Mouse (Mus musculus): ENCODE data around the gene Mras. TPM values are rescaled to one million over a fixed set of nuclear protein-coding genes. Genes with fewer than 3 reads are reported as not detected.

Mras gene
- polyA plus RNA-seq, 1 experiment from 2014 or later = 6.9 TPM

DNA sequence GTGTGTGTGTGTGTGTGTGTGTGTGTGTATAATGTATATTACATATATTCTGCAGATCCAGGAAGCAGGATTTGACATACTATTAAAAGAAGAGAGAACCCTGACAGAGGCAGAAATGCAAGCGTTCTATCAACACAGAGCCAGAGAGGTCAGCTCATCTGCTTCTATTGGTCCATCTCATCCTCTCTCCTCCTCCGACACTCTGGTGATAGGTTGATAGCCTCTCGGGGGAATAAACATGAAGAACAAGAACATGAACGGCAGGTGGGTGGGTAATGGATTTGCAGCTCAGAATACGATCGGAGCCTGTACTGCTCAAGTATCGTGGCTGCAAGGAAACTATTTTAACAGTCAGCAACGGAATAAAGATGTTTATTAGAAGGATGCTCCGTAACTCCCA, 31.4 kb upstream of the Mras start:
- H3K4me1 ChIP-seq (ENCODE audit: control insufficient read depth, insufficient read depth, low read length) = no peaks in the 10 kb centered on the region
- WGBS = 68% methylated on average over 9 of the region's 9 CpGs
- no peak overlapping the region for H3K4me3 ChIP-seq (ENCODE audit: low read length)
- no peak overlapping the region for H3K4me2 ChIP-seq (ENCODE audit: low read depth, low read length)
- no peaks in the 10 kb centered on the region for H3K9me3 ChIP-seq (ENCODE audit: control insufficient read depth, low read length)
- H3K27me3 ChIP-seq (replicated peaks; ENCODE audit: control insufficient read depth, insufficient read depth, low read length) = no peaks in the 10 kb centered on the region
- no peak for ATAC-seq
- H3K9ac ChIP-seq (ENCODE audit: low read depth, low read length) = no peak overlapping the region
- H3K36me3 ChIP-seq (ENCODE audit: control insufficient read depth, insufficient read depth, low read length) = no peaks in the 10 kb centered on the region
- no peak overlapping the region for H3K27ac ChIP-seq (ENCODE audit: low read length)

DNA sequence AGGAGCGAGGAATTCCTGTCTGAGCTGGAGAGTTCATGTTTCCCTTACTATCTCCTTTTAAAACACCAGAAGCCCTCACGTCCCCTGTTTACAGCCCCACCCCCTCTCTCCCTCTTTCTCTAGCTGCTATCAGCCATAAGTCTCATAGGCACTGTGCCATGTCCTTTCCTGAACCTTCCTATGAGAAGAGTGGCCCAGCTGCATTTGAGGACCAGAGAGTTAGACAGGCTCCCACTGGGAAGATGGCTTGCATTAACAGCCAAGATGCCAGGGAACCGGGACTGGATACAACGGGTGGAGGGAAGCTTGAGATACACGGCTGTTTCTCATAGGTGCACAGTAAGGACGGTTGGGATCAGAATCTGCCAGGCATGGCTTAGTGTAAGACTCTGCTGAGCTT, 27.7 kb upstream of the Mras start:
- WGBS = 79% methylated on average over 6 of the region's 6 CpGs
- ATAC-seq = no peak

GRCm38 (mm10) chr9:99459730-99460129, 22.5 kb upstream of the Mras start:
- H3K4me3 ChIP-seq (ENCODE audit: low read length) = no peak overlapping the region
- no peak for ATAC-seq
- H3K27ac ChIP-seq (ENCODE audit: low read length) = no peak overlapping the region
- no peak overlapping the region for H3K4me2 ChIP-seq (ENCODE audit: low read depth, low read length)
- no peaks in the 10 kb centered on the region for H3K36me3 ChIP-seq (ENCODE audit: control insufficient read depth, insufficient read depth, low read length)
- 0 out of 2 replicates have a peak, but pooled peaks cover 4% of the 10 kb centered on the region for H3K27me3 ChIP-seq (replicated peaks; ENCODE audit: control insufficient read depth, insufficient read depth, low read length)
- no peak overlapping the region for H3K9ac ChIP-seq (ENCODE audit: low read depth, low read length)
- 84% methylated on average over 4 of the region's 4 CpGs for WGBS
- no peaks in the 10 kb centered on the region for H3K9me3 ChIP-seq (ENCODE audit: control insufficient read depth, low read length)
- no peaks in the 10 kb centered on the region for H3K4me1 ChIP-seq (ENCODE audit: control insufficient read depth, insufficient read depth, low read length)

More for the DNA sequence above, 27.7 kb upstream of the Mras start:
- Histone ChIP-seq H3K27ac (ENCODE audit: low read length) (no peak overlapping the region), H3K9me3 (ENCODE audit: control insufficient read depth, low read length) (no peaks in the 10 kb centered on the region), H3K27me3 (replicated peaks; ENCODE audit: control insufficient read depth, insufficient read depth, low read length) (no peaks in the 10 kb centered on the region), H3K4me3 (ENCODE audit: low read length) (no peak overlapping the region), H3K4me1 (ENCODE audit: control insufficient read depth, insufficient read depth, low read length) (no peaks in the 10 kb centered on the region), H3K36me3 (ENCODE audit: control insufficient read depth, insufficient read depth, low read length) (no peaks in the 10 kb centered on the region), H3K9ac (ENCODE audit: low read depth, low read length) (no peak overlapping the region), H3K4me2 (ENCODE audit: low read depth, low read length) (no peak overlapping the region)

GRCm38 (mm10) chr9:99458529-99459208, 21.5 kb upstream of the Mras start:
- H3K27me3 ChIP-seq (replicated peaks; ENCODE audit: control insufficient read depth, insufficient read depth, low read length) = 0 out of 2 replicates have a peak, but pooled peaks cover 4% of the 10 kb centered on the region
- H3K4me1 ChIP-seq (ENCODE audit: control insufficient read depth, insufficient read depth, low read length) = no peaks in the 10 kb centered on the region
- no peaks in the 10 kb centered on the region for H3K9me3 ChIP-seq (ENCODE audit: control insufficient read depth, low read length)
- H3K4me3 ChIP-seq (ENCODE audit: low read length) = no peak overlapping the region
- peak; percentile 38; the same call in 1 of the 2 replicates for ATAC-seq
- H3K9ac ChIP-seq (ENCODE audit: low read depth, low read length) = no peak overlapping the region
- 38% methylated on average over 12 of the region's 12 CpGs for WGBS
- no peaks in the 10 kb centered on the region for H3K36me3 ChIP-seq (ENCODE audit: control insufficient read depth, insufficient read depth, low read length)
- H3K4me2 ChIP-seq (ENCODE audit: low read depth, low read length) = no peak overlapping the region
- H3K27ac ChIP-seq (ENCODE audit: low read length) = no peak overlapping the region

DNA sequence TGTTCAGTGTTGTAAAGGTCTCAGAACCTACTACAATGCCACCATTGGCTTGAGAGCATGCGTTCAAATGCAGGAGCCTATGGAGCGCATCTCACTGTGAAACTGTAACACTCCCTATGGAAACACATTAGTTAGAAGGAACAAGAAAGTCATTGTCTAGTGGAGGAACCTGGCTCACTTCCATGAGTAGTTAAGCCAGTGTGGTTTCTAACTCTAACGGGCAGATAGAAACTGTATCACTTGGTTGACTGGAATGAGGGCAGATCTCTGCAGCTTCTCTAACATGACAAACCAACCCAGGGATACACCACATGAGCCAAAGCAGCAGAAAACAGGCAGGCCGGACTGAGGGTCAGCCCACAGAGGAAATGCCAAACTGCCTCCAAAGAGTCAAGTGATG, 17.0 kb upstream of the Mras start:
- ATAC-seq = no peak
- Histone ChIP-seq H3K27ac (ENCODE audit: low read length) (no peak overlapping the region), H3K9me3 (ENCODE audit: control insufficient read depth, low read length) (no peaks in the 10 kb centered on the region), H3K4me1 (ENCODE audit: control insufficient read depth, insufficient read depth, low read length) (peaks cover 3% of the 10 kb centered on the region; the same call in 1 of the 2 replicates), H3K4me2 (ENCODE audit: low read depth, low read length) (no peak overlapping the region), H3K4me3 (ENCODE audit: low read length) (no peak overlapping the region), H3K9ac (ENCODE audit: low read depth, low read length) (no peak overlapping the region), H3K36me3 (ENCODE audit: control insufficient read depth, insufficient read depth, low read length) (no peaks in the 10 kb centered on the region), H3K27me3 (replicated peaks; ENCODE audit: control insufficient read depth, insufficient read depth, low read length) (peaks cover 13% of the 10 kb centered on the region; the same call in 1 of the 2 replicates)
- 83% methylated on average over 4 of the region's 4 CpGs for WGBS

GRCm38 (mm10) chr9:99451161-99451560, 14.0 kb upstream of the Mras start, which contains the start of gene Nme9:
Gene Nme9 (plus strand): TSS chr9:99451475.
- H3K36me3 ChIP-seq (ENCODE audit: control insufficient read depth, insufficient read depth, low read length) = no peaks in the 10 kb centered on the region
- ATAC-seq = peak; percentile 68
- 8% methylated on average over 14 of the region's 14 CpGs for WGBS
- H3K4me1 ChIP-seq (ENCODE audit: control insufficient read depth, insufficient read depth, low read length) = peaks cover 3% of the 10 kb centered on the region; the same call in 1 of the 2 replicates
- peak within 1 kb of the TSS; percentile 37 for H3K4me2 ChIP-seq (ENCODE audit: low read depth, low read length)
- peaks cover 9% of the 10 kb centered on the region; the same call in 1 of the 2 replicates for H3K27me3 ChIP-seq (replicated peaks; ENCODE audit: control insufficient read depth, insufficient read depth, low read length)
- H3K9me3 ChIP-seq (ENCODE audit: control insufficient read depth, low read length) = no peaks in the 10 kb centered on the region
- H3K27ac ChIP-seq (ENCODE audit: low read length) = no peak within 1 kb of the TSS
- no peak within 1 kb of the TSS; the same call in 1 of the 2 replicates for H3K9ac ChIP-seq (ENCODE audit: low read depth, low read length)
- peak within 1 kb of the TSS; percentile 9; the same call in 1 of the 2 replicates for H3K4me3 ChIP-seq (ENCODE audit: low read length)

- Histone ChIP-seq H3K27ac (ENCODE audit: low read length) (no peak overlapping the region), H3K9me3 (ENCODE audit: control insufficient read depth, low read length) (no peaks in the 10 kb centered on the region), H3K27me3 (replicated peaks; ENCODE audit: control insufficient read depth, insufficient read depth, low read length) (peaks cover 9% of the 10 kb centered on the region; the same call in 1 of the 2 replicates), H3K4me3 (ENCODE audit: low read length) (no peak overlapping the region), H3K4me2 (ENCODE audit: low read depth, low read length) (no peak overlapping the region), H3K36me3 (ENCODE audit: control insufficient read depth, insufficient read depth, low read length) (no peaks in the 10 kb centered on the region), H3K9ac (ENCODE audit: low read depth, low read length) (no peak overlapping the region), H3K4me1 (ENCODE audit: control insufficient read depth, insufficient read depth, low read length) (peaks cover 3% of the 10 kb centered on the region; the same call in 1 of the 2 replicates)
- 0 out of 2 replicates have a peak, but pooled peaks have one; percentile 41 for ATAC-seq
- WGBS = 42% methylated on average over 9 of the region's 9 CpGs
Measured at GRCm38 (mm10) chr9:99449886-99450647, 12.9 kb upstream of the Mras start.

DNA sequence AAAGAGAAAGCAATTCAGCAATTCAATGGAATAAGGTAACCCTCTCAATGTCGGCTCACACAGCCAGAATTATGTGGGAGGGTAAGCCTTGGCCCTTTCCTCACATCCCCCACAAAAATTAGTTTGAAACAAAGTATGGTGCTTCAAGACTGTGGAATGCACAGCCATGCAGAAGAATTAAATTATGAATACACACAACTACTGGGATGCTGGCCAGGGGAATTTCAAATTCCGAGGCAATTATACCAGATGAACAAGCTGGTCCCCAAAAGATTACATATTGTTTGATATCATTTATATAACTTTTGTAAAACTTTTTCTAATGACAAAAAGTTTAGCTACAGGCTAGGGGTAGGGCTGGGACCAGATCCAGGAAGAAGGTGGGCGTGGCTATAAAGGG, 10.1 kb upstream of the Mras start:
- H3K4me2 ChIP-seq (ENCODE audit: low read depth, low read length) = no peak overlapping the region

DNA sequence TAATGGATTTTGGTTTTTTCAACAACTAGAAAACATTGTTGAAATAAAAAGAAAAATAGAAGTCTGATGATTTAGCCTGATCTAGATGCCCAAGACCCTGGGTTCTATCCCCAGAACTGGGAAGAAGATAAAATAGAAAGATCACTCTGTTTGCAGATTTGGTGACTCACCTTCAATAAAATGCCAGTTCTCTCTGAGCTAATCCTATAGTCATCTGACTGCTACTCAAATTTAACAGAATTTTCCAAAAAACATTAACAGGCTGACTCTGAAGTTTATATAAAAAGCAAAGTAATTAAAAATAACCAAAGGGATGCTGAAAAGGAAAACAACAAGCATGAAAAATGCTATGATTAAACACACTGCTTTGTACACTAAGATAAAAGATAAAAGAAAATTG, 9.1 kb upstream of the Mras start:
- peaks cover 4% of the 10 kb centered on the region; the same call in 1 of the 2 replicates for H3K27me3 ChIP-seq (replicated peaks; ENCODE audit: control insufficient read depth, insufficient read depth, low read length)
- H3K36me3 ChIP-seq (ENCODE audit: control insufficient read depth, insufficient read depth, low read length) = no peaks in the 10 kb centered on the region
- ATAC-seq = no peak
- peaks cover 2% of the 10 kb centered on the region; the same call in 1 of the 2 replicates for H3K4me1 ChIP-seq (ENCODE audit: control insufficient read depth, insufficient read depth, low read length)
- H3K9me3 ChIP-seq (ENCODE audit: control insufficient read depth, low read length) = no peaks in the 10 kb centered on the region
- no peak overlapping the region for H3K4me3 ChIP-seq (ENCODE audit: low read length)
- no peak overlapping the region for H3K4me2 ChIP-seq (ENCODE audit: low read depth, low read length)
- H3K9ac ChIP-seq (ENCODE audit: low read depth, low read length) = no peak overlapping the region
- H3K27ac ChIP-seq (ENCODE audit: low read length) = no peak overlapping the region

More for the DNA sequence above, 10.1 kb upstream of the Mras start:
- peaks cover 3% of the 10 kb centered on the region; the same call in 1 of the 2 replicates for H3K4me1 ChIP-seq (ENCODE audit: control insufficient read depth, insufficient read depth, low read length)
- H3K4me3 ChIP-seq (ENCODE audit: low read length) = no peak overlapping the region
- H3K36me3 ChIP-seq (ENCODE audit: control insufficient read depth, insufficient read depth, low read length) = no peaks in the 10 kb centered on the region
- H3K9me3 ChIP-seq (ENCODE audit: control insufficient read depth, low read length) = no peaks in the 10 kb centered on the region
- H3K27ac ChIP-seq (ENCODE audit: low read length) = no peak overlapping the region
- 59% methylated on average over 3 of the region's 3 CpGs for WGBS
- H3K27me3 ChIP-seq (replicated peaks; ENCODE audit: control insufficient read depth, insufficient read depth, low read length) = peaks cover 9% of the 10 kb centered on the region; the same call in 1 of the 2 replicates
- ATAC-seq = no peak
- no peak overlapping the region for H3K9ac ChIP-seq (ENCODE audit: low read depth, low read length)

All from intestine, embryonic 16.5 days (tissue).